Mouse (Mus musculus) intestine, embryonic 14.5 days (tissue): Measurements from ENCODE around the gene Lin9. TPM values are rescaled to one million over a fixed set of nuclear protein-coding genes. Genes with fewer than 3 reads are reported as not detected.

Source experiments
- ATAC-seq: fragments of 200-750 bp; cut with Nextera tagmentation; replicated peaks from 2 replicates; pipeline ENCODE4 v1.8.0; 2017; ENCODE audit warnings: low read depth, moderate number of reproducible peaks, moderate TSS enrichment, moderate library complexity; ENCODE audit not compliant: low FRiP score, low TSS enrichment
- DNase-seq: peaks from one replicate; pipeline ENCODE4 v3.0.0-alpha.2; 2018; ENCODE audit warnings: low spot score
- H3K27ac ChIP-seq: fragments of 300-500 bp; sonication (generic); 2 replicates; pipeline ENCODE4 v1.5.1; 2014; ENCODE audit warnings: low read depth, mild to moderate bottlenecking, control low read depth
- H3K27me3 ChIP-seq: fragments of 300-500 bp; sonication (generic); replicated peaks from 2 replicates; pipeline ENCODE4 v1.6.1; 2014; ENCODE audit warnings: low read length, control low read depth; ENCODE audit not compliant: control insufficient read depth, insufficient read depth
- H3K36me3 ChIP-seq: fragments of 300-500 bp; sonication (generic); 2 replicates; pipeline ENCODE4 v1.6.1; 2014; ENCODE audit warnings: low read length, control low read depth; ENCODE audit not compliant: control insufficient read depth, insufficient read depth
- H3K4me1 ChIP-seq: fragments of 300-500 bp; sonication (generic); replicated peaks from 2 replicates; pipeline ENCODE4 v1.6.1; 2014; ENCODE audit warnings: low read length, control low read depth, mixed read lengths; ENCODE audit not compliant: control insufficient read depth, insufficient read depth
- H3K4me2 ChIP-seq: fragments of 300-500 bp; sonication (generic); 2 replicates; pipeline ENCODE4 v1.6.1; 2014; ENCODE audit warnings: low read length
- H3K4me3 ChIP-seq: fragments of 300-500 bp; sonication (generic); 2 replicates; pipeline ENCODE4 v1.5.1; 2014; ENCODE audit warnings: low read depth, low read length, control low read depth, mixed read lengths
- H3K9ac ChIP-seq: fragments of 300-500 bp; sonication (generic); 2 replicates; pipeline ENCODE4 v1.6.1; 2014; ENCODE audit warnings: mild to moderate bottlenecking, low read length
- H3K9me3 ChIP-seq: fragments of 300-500 bp; sonication (generic); 2 replicates; pipeline ENCODE4 v1.6.1; 2016; ENCODE audit warnings: low read length, control low read depth; ENCODE audit not compliant: control insufficient read depth
- WGBS: fragments of 180-500 bp; shearing (Covaris S2); extraction: QIAGEN DNeasy Blood & Tissue Kit; methylation state at CpG from one replicate; pipeline ENCODE4 v1.1.7; 2014; 5-methylcytosine and 5-hydroxymethylcytosine counted together
- polyA plus RNA-seq: library from polyadenylated mRNA; unstranded; fragments of >200 nt; fragmentation: Nextera tagmentation; extraction: Ambion mirVana; gene quantifications from 2 replicates; pipeline ENCODE4 v1.2.1, GENCODE M21; 2014

The Lin9 gene
- polyA plus RNA-seq, 1 experiment from 2014 or later = 17.2 TPM

- WGBS = 88% methylated on average over 7 of the region's 7 CpGs
- no peak overlapping the region for H3K4me2 ChIP-seq
- H3K4me3 ChIP-seq = no peak overlapping the region
- DNase-seq = no peak
- H3K27ac ChIP-seq = no peak overlapping the region
- H3K4me1 ChIP-seq = no peaks in the 10 kb centered on the region
- H3K9ac ChIP-seq = no peak overlapping the region
- ATAC-seq = no peak
- H3K27me3 ChIP-seq = peaks cover 19% of the 10 kb centered on the region
- H3K36me3 ChIP-seq = peaks cover 55% of the 10 kb centered on the region
- H3K9me3 ChIP-seq = no peaks in the 10 kb centered on the region
Observed at GRCm38 (mm10) chr1:180691284-180691683, 50.3 kb downstream of the Lin9 start.

GRCm38 (mm10) chr1:180696626-180697352 lies 55.8 kb downstream of the Lin9 start, which contains the start of gene Mixl1:
Mixl1 (minus strand) TSS chr1:180697034.
- Histone ChIP-seq H3K4me2 (peak within 1 kb of the TSS; percentile 58), H3K9me3 (no peaks in the 10 kb centered on the region), H3K27ac (no peak within 1 kb of the TSS), H3K4me1 (no peaks in the 10 kb centered on the region), H3K9ac (0 out of 2 replicates have a peak within 1 kb of the TSS, but pooled peaks have one; percentile 10), H3K27me3 (peaks cover 40% of the 10 kb centered on the region), H3K36me3 (peaks cover 9% of the 10 kb centered on the region), H3K4me3 (peak within 1 kb of the TSS; percentile 49)
- WGBS = under 1% methylated on average over 79 of the region's 79 CpGs
- DNase-seq = peak; percentile 71
- peak; percentile 30; the same call in 1 of the 2 replicates for ATAC-seq

- ATAC-seq (no peak), DNase-seq (no peak)
- Histone ChIP-seq H3K27ac (no peak overlapping the region), H3K27me3 (peaks cover 40% of the 10 kb centered on the region), H3K4me1 (no peaks in the 10 kb centered on the region), H3K9me3 (no peaks in the 10 kb centered on the region), H3K4me2 (no peak overlapping the region), H3K4me3 (no peak overlapping the region), H3K36me3 (no peaks in the 10 kb centered on the region), H3K9ac (no peak overlapping the region)
- 49% methylated on average over 5 of the region's 5 CpGs for WGBS
Observed at GRCm38 (mm10) chr1:180698063-180698462, 57.1 kb downstream of the Lin9 start.

- DNase-seq (no peak), ATAC-seq (no peak)
- Histone ChIP-seq H3K4me2 (no peak overlapping the region; the same call in 1 of the 2 replicates), H3K4me1 (no peaks in the 10 kb centered on the region), H3K27ac (no peak overlapping the region), H3K27me3 (no peaks in the 10 kb centered on the region; the same call in 1 of the 2 replicates), H3K9me3 (no peaks in the 10 kb centered on the region), H3K9ac (no peak overlapping the region), H3K36me3 (no peaks in the 10 kb centered on the region), H3K4me3 (no peak overlapping the region)
- WGBS = 40% methylated on average over 6 of the region's 6 CpGs
Observed at GRCm38 (mm10) chr1:180703400-180703799, 62.5 kb downstream of the Lin9 start.

GRCm38 (mm10) chr1:180707368-180707767 lies 66.4 kb downstream of the Lin9 start:
- DNase-seq = no peak
- no peaks in the 10 kb centered on the region for H3K27me3 ChIP-seq
- no peak overlapping the region for H3K4me2 ChIP-seq
- no peak overlapping the region for H3K27ac ChIP-seq
- no peaks in the 10 kb centered on the region for H3K4me1 ChIP-seq
- H3K9me3 ChIP-seq = no peaks in the 10 kb centered on the region
- no peaks in the 10 kb centered on the region for H3K36me3 ChIP-seq
- no peak overlapping the region for H3K9ac ChIP-seq
- ATAC-seq = no peak
- whole genome bisulfite sequencing = 30% methylated on average over 3 of the region's 3 CpGs
- H3K4me3 ChIP-seq = no peak overlapping the region

GRCm38 (mm10) chr1:180707813-180708212 lies 66.9 kb downstream of the Lin9 start:
- H3K4me3 ChIP-seq = no peak overlapping the region
- ATAC-seq = no peak
- H3K4me1 ChIP-seq = no peaks in the 10 kb centered on the region
- 69% methylated on average over 3 of the region's 3 CpGs for WGBS
- H3K9ac ChIP-seq = no peak overlapping the region
- no peak overlapping the region for H3K27ac ChIP-seq
- no peak overlapping the region for H3K4me2 ChIP-seq
- DNase-seq = no peak
- no peaks in the 10 kb centered on the region for H3K27me3 ChIP-seq
- H3K36me3 ChIP-seq = no peaks in the 10 kb centered on the region
- H3K9me3 ChIP-seq = no peaks in the 10 kb centered on the region

- H3K4me3 ChIP-seq = no peak overlapping the region
- 57% methylated on average over 14 of the region's 14 CpGs for WGBS
- no peaks in the 10 kb centered on the region for H3K36me3 ChIP-seq
- DNase-seq (no peak), ATAC-seq (no peak)
- H3K9ac ChIP-seq = no peak overlapping the region
- H3K4me1 ChIP-seq = no peaks in the 10 kb centered on the region
- H3K4me2 ChIP-seq = no peak overlapping the region
- H3K27ac ChIP-seq = no peak overlapping the region
- no peaks in the 10 kb centered on the region for H3K9me3 ChIP-seq
- no peaks in the 10 kb centered on the region for H3K27me3 ChIP-seq
Observed at GRCm38 (mm10) chr1:180708935-180709776, 68.2 kb downstream of the Lin9 start.

GRCm38 (mm10) chr1:180718756-180719155 lies 77.8 kb downstream of the Lin9 start:
- DNase-seq (no peak), ATAC-seq (no peak)
- H3K4me2 ChIP-seq = no peak overlapping the region
- no peak overlapping the region for H3K9ac ChIP-seq
- no peaks in the 10 kb centered on the region for H3K9me3 ChIP-seq
- no peaks in the 10 kb centered on the region for H3K36me3 ChIP-seq
- H3K27ac ChIP-seq = no peak overlapping the region
- no peaks in the 10 kb centered on the region for H3K4me1 ChIP-seq
- no peak overlapping the region for H3K4me3 ChIP-seq
- WGBS = 74% methylated on average over 5 of the region's 5 CpGs
- H3K27me3 ChIP-seq = no peaks in the 10 kb centered on the region
